Mouse (Mus musculus) brain, embryonic 18.5 days (tissue): ENCODE results near the gene Adam30.
"Not testable (repeated sequence)": the region's sequence is repeated elsewhere in the genome, so short reads cannot be mapped to it uniquely, and the experiment has no call there.

Source experiments
- DNase-seq: peaks from one replicate; pipeline ENCODE4 v3.0.0-alpha.2; 2012; ENCODE audit warnings: low read depth, low spot score

The Adam30 gene

GRCm38 (mm10) chr3:98160330-98160729 is at the start of gene Adam30:
Adam30 (plus strand) TSS chr3:98160630.
- no peak for DNase-seq

GRCm38 (mm10) chr3:98118252-98118651 is 42.2 kb upstream of the Adam30 start:
- DNase-seq, result no peak

- no peak for DNase-seq
Measured at GRCm38 (mm10) chr3:98119338-98119737, 41.1 kb upstream of the Adam30 start.

- DNase-seq, result no peak
Measured at GRCm38 (mm10) chr3:98120884-98121283, 39.5 kb upstream of the Adam30 start.

- no peak for DNase-seq
Measured at GRCm38 (mm10) chr3:98127775-98128174, 32.7 kb upstream of the Adam30 start.

GRCm38 (mm10) chr3:98128716-98129115 is 31.7 kb upstream of the Adam30 start:
- no peak for DNase-seq

GRCm38 (mm10) chr3:98132140-98132539 is 28.3 kb upstream of the Adam30 start:
- DNase-seq, result not testable (repeated sequence)

GRCm38 (mm10) chr3:98132636-98133035 is 27.8 kb upstream of the Adam30 start:
- DNase-seq, result no peak

- DNase-seq, result no peak
Measured at GRCm38 (mm10) chr3:98141456-98141855, 19.0 kb upstream of the Adam30 start.

GRCm38 (mm10) chr3:98142862-98143261 is 17.6 kb upstream of the Adam30 start:
- DNase-seq, result no peak

GRCm38 (mm10) chr3:98145204-98145603 is 15.2 kb upstream of the Adam30 start:
- DNase-seq, result no peak

- DNase-seq, result no peak
Measured at GRCm38 (mm10) chr3:98146471-98147410, 13.7 kb upstream of the Adam30 start.

GRCm38 (mm10) chr3:98147706-98148105 is 12.7 kb upstream of the Adam30 start:
- no peak for DNase-seq

GRCm38 (mm10) chr3:98149881-98150280 is 10.5 kb upstream of the Adam30 start:
- no peak for DNase-seq

- DNase-seq, result no peak
Measured at GRCm38 (mm10) chr3:98151016-98151415, 9.4 kb upstream of the Adam30 start.

- no peak for DNase-seq
Measured at GRCm38 (mm10) chr3:98153460-98153859, 7.0 kb upstream of the Adam30 start.

- no peak for DNase-seq
Measured at GRCm38 (mm10) chr3:98156158-98156557, 4.3 kb upstream of the Adam30 start.

- DNase-seq, result no peak
Measured at GRCm38 (mm10) chr3:98157073-98157472, 3.4 kb upstream of the Adam30 start.

- no peak for DNase-seq
Measured at GRCm38 (mm10) chr3:98157585-98157984, 2.8 kb upstream of the Adam30 start.

- no peak for DNase-seq
Measured at GRCm38 (mm10) chr3:98158646-98159045, 1.8 kb upstream of the Adam30 start.

- DNase-seq, result no peak
Measured at GRCm38 (mm10) chr3:98159289-98159688, 1.1 kb upstream of the Adam30 start.

- no peak for DNase-seq
Measured at GRCm38 (mm10) chr3:98178340-98178739, 17.9 kb downstream of the Adam30 start.

- no peak for DNase-seq
Measured at GRCm38 (mm10) chr3:98180805-98181204, 20.4 kb downstream of the Adam30 start.
